Mouse (Mus musculus) heart, adult 2 months (tissue): ENCODE results near the gene Tnik. TPM values are rescaled to one million over a fixed set of nuclear protein-coding genes. Genes with fewer than 3 reads are reported as not detected.

Experiments used
- DNase-seq, 2 experiments: peaks; one replicate each; pipeline ENCODE4 v3.0.0; 2021
- H3K27ac ChIP-seq: fragments of 200-600 bp; 2 replicates; pipeline ENCODE4 v1.8.1; 2022
- H3K27me3 ChIP-seq: fragments of 200-500 bp; 2 replicates; pipeline ENCODE4 v1.6.1; 2012; ENCODE audit warnings: mild to moderate bottlenecking, low read length, inconsistent platforms, mixed read lengths; ENCODE audit not compliant: control insufficient read depth, insufficient read depth
- H3K36me3 ChIP-seq: fragments of 200-500 bp; 2 replicates; pipeline ENCODE4 v1.6.1; 2012; ENCODE audit warnings: low read length, inconsistent platforms; ENCODE audit not compliant: control insufficient read depth, insufficient read depth
- H3K4me1 ChIP-seq: fragments of 200-500 bp; 2 replicates; pipeline ENCODE4 v1.6.1; 2011; ENCODE audit warnings: low read length; ENCODE audit not compliant: control insufficient read depth, insufficient read depth
- H3K4me3 ChIP-seq: fragments of 200-600 bp; 2 replicates; pipeline ENCODE4 v1.8.1; 2022
- H3K79me2 ChIP-seq: fragments of 200-500 bp; replicated peaks from 2 replicates; pipeline ENCODE4 v1.6.1; 2012; ENCODE audit warnings: mild to moderate bottlenecking, inconsistent platforms, low read length, moderate library complexity, mixed read lengths; ENCODE audit not compliant: control insufficient read depth, insufficient read depth
- H3K9ac ChIP-seq: fragments of 200-500 bp; 2 replicates; pipeline ENCODE4 v1.6.1; 2012; ENCODE audit warnings: low read depth, mild to moderate bottlenecking, control low read depth, inconsistent platforms, low read length, mixed read lengths
- CTCF ChIP-seq: fragments of 200-600 bp; IDR thresholded peaks from 2 replicates; pipeline ENCODE4 v1.8.1; 2022; ENCODE audit warnings: antibody characterized with exemption, mild to moderate bottlenecking, moderate library complexity
- EP300 ChIP-seq: fragments of 200-500 bp; IDR thresholded peaks from 2 replicates; pipeline ENCODE4 v1.6.1; 2011; ENCODE audit warnings: low read depth, low read length, control low read depth; ENCODE audit not compliant: insufficient read depth
- POLR2A ChIP-seq: fragments of 200-500 bp; IDR thresholded peaks from 2 replicates; pipeline ENCODE4 v1.6.1; 2011; ENCODE audit warnings: mild to moderate bottlenecking, low read depth, low read length, control low read depth; ENCODE audit not compliant: insufficient read depth
- WGBS: fragments of 180-500 bp; shearing (Covaris S2); methylation state at CpG from one replicate; pipeline ENCODE4 v1.1.7; 2018; 5-methylcytosine and 5-hydroxymethylcytosine counted together
- intact Hi-C: fragments of 180-260 bp; cut with DNase I; formaldehyde crosslinking; loops from one replicate; pipeline ENCODE4 v1.15.1; 2025
- polyA plus RNA-seq: library from polyadenylated mRNA; depleted of rRNA; stranded (reverse); fragments of >200 nt; gene quantifications from 2 replicates; pipeline ENCODE4 v1.2.3, GENCODE M21; 2012
- total RNA-seq, 2 experiments: library from RNA; stranded (reverse); gene quantifications; 2 replicates each; pipeline ENCODE4 v1.2.3; 2021

The Tnik gene
- total and polyA plus RNA-seq, 3 experiments = 6.6 to 29.8 (median 26.8) TPM

- Histone ChIP-seq H3K79me2 (no peaks in the 10 kb centered on the region), H3K27me3 (no peaks in the 10 kb centered on the region), H3K27ac (no peak overlapping the region), H3K4me3 (no peak overlapping the region), H3K4me1 (peaks cover 2% of the 10 kb centered on the region; the same call in 1 of the 2 replicates), H3K9ac (no peak overlapping the region), H3K36me3 (peaks cover 5% of the 10 kb centered on the region)
- intact Hi-C loops = no loop called here
- 80% methylated on average over 9 of the region's 9 CpGs for WGBS
- TF ChIP-seq POLR2A = no peak
- no peak for TF ChIP-seq EP300
- TF ChIP-seq CTCF = no peak
- DNase-seq = no peak
These were observed 380.4 kb downstream of the Tnik start for GRCm38 (mm10) chr3:28643252-28643947.

DNA sequence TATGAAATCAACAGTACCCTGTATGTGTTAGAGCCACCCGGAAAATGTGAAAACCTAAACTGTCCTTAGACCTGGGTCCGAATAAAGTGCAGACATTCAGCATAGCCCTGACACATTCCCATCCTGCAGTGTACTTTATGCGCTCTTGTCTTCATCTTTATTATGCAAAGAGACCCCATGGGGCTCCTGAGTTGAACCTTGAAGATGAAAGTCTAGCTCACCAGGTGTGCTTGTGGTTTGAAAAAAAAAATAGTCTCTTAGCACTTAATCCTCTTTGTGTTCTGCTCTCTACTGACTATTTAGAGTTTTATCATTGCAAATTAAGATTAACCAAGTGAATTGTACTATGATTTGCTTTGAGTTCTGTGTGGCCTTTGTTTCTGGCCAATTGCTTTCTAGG is 389.6 kb downstream of the Tnik start:
- Histone ChIP-seq H3K27me3 (no peaks in the 10 kb centered on the region), H3K36me3 (no peaks in the 10 kb centered on the region), H3K4me3 (no peak overlapping the region), H3K4me1 (no peaks in the 10 kb centered on the region), H3K79me2 (no peaks in the 10 kb centered on the region), H3K9ac (no peak overlapping the region), H3K27ac (no peak overlapping the region)
- WGBS = 88% methylated on average over 3 of the region's 3 CpGs
- TF ChIP-seq POLR2A (no peak), EP300 (no peak), CTCF (no peak)
- intact Hi-C loops = no loop called here
- no peak for DNase-seq

DNA sequence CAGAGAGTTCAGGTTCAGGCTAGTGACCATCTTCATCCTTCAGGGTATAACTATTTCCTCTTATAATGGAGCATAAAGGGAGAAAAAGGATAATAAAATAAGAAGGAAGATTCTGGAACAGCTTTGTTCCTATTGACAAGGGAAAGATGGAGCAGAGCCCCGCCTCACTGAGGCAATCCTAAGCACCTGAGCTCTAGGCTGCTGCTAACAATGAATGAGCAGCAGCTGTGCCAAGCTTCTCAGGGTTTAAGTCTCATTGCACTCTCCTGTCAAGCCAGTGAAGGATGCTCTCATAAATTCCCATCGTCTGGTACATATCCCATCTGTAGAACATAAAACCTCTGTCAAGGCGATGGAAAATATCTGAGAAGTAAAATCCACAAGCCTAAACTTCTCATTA is 390.0 kb downstream of the Tnik start:
- no peaks in the 10 kb centered on the region for H3K79me2 ChIP-seq
- H3K9ac ChIP-seq = no peak overlapping the region
- WGBS = 91% methylated on average over 3 of the region's 3 CpGs
- H3K4me3 ChIP-seq = no peak overlapping the region
- H3K4me1 ChIP-seq = no peaks in the 10 kb centered on the region
- no peak for DNase-seq
- no peak overlapping the region for H3K27ac ChIP-seq
- no peaks in the 10 kb centered on the region for H3K36me3 ChIP-seq
- intact Hi-C loops = no loop called here
- no peaks in the 10 kb centered on the region for H3K27me3 ChIP-seq
- TF ChIP-seq EP300 = no peak
- no peak for TF ChIP-seq POLR2A
- TF ChIP-seq CTCF = no peak

DNA sequence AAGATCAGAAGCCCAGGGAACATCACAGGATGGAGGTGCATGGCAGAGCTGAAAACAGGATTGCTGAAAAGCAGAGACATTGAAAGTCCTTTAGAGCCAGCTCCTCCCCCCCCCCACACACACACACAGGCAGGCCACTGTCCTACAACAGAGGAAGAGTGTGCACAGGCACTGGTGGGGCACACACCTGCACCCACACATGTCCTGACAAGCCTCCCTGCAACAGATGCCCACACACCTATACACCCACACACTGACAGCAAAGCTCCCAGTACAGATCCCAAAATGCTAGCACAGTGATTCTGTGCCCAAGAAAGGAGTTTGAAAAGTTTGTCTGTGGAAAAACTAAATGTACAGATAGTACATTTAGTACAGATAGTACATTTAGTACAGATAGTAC is 391.7 kb downstream of the Tnik start:
- Histone ChIP-seq H3K27me3 (no peaks in the 10 kb centered on the region), H3K9ac (no peak overlapping the region), H3K4me3 (no peak overlapping the region), H3K27ac (no peak overlapping the region), H3K36me3 (no peaks in the 10 kb centered on the region), H3K79me2 (no peaks in the 10 kb centered on the region), H3K4me1 (no peaks in the 10 kb centered on the region)
- no peak for DNase-seq
- intact Hi-C loops = no loop called here
- TF ChIP-seq EP300 = no peak
- TF ChIP-seq POLR2A = no peak
- TF ChIP-seq CTCF = no peak

DNA sequence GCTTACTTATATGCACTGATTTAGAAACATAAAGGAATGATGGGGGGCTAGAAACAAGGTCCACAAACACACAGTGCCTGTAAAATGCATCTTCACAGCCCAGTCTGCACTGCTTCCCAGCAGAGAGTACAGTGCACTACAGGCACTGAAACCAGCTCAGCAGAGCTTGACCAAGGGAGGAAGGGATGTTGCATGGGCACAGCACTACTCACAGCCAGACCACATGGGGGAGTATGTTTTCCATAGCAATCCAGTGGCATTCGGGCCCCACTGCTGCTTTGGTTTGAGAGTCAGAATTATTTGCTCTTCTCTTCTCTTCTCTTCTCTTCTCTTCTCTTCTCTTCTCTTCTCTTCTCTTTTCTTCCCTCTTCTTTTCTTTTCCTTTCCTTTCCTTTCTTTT is 395.3 kb downstream of the Tnik start:
- 48% methylated on average over 1 of the region's 1 CpGs for WGBS
- intact Hi-C loops = no loop called here
- no peak for TF ChIP-seq EP300
- no peak for TF ChIP-seq CTCF
- no peak for TF ChIP-seq POLR2A

DNA sequence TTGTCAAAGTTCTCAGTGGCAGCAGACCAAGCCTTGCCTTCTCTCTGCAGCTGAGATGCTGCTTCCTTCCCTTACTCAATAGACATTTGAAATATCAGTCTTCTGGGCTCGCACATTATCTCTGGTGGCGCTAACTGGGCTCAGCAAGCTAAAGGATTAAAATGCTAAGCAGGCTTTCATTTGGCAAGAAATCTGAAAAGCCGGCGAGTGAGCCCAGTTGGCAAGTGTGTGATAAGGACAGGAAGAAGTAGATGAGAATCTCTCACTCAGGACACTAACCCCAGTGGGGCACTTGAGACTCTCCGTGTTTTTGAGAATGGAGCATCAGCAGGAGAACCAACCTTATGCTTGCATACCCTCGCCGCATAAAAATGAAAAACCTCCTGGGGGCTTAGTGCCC is 417.8 kb downstream of the Tnik start:
- Histone ChIP-seq H3K27me3 (no peaks in the 10 kb centered on the region), H3K36me3 (no peaks in the 10 kb centered on the region), H3K9ac (no peak overlapping the region), H3K4me1 (no peaks in the 10 kb centered on the region), H3K79me2 (no peaks in the 10 kb centered on the region), H3K27ac (no peak overlapping the region), H3K4me3 (no peak overlapping the region)
- WGBS = 44% methylated on average over 7 of the region's 7 CpGs
- DNase-seq = no peak
- intact Hi-C loops = no loop called here
- TF ChIP-seq POLR2A = no peak
- no peak for TF ChIP-seq CTCF
- TF ChIP-seq EP300 = no peak

More for the DNA sequence above, 395.3 kb downstream of the Tnik start:
- H3K4me3 ChIP-seq = no peak overlapping the region
- DNase-seq = no peak
- no peaks in the 10 kb centered on the region for H3K79me2 ChIP-seq
- no peak overlapping the region for H3K27ac ChIP-seq
- H3K27me3 ChIP-seq = no peaks in the 10 kb centered on the region
- H3K4me1 ChIP-seq = no peaks in the 10 kb centered on the region
- no peak overlapping the region for H3K9ac ChIP-seq
- H3K36me3 ChIP-seq = no peaks in the 10 kb centered on the region
